ENCODE assay signal across 9 mouse cellular contexts in genomic region chr7:132735145-132735544, GRCm38 (mm10).
DNase-seq lines count a peak whose midpoint lies in the region; ATAC-seq lines count a peak whose summit lies in the region.
"Had no signal": no experiment of that assay in that cellular context is flagged by ENCODE, and none has a peak within 500 bp of the region (broad histone marks: within the 10 kb centered on the region; RNA-seq: fewer than 3 reads in every experiment).

No protein-coding gene starts in this region.

- H3K27me3 ChIP-seq in heart, embryonic 13.5 days (replicated peaks) = no peaks in the 10 kb centered on the region
- H3K27me3 ChIP-seq in midbrain, embryonic 11.5 days (ENCODE audit: control insufficient read depth, insufficient read depth, low read length) = no peaks in the 10 kb centered on the region
- no peaks in the 10 kb centered on the region for H3K27me3 ChIP-seq in midbrain, embryonic 14.5 days (ENCODE audit: control insufficient read depth, insufficient read depth, low read length)

- peak; percentile 44 for DNase-seq in ovary, postnatal 36 days (ENCODE audit: low spot score)
- no peak for DNase-seq in ovary, adult 18-20 months (ENCODE audit: low spot score)
- peak; percentile 59 for DNase-seq in brain, adult 2 months (ENCODE audit: low read depth, low spot score)
- DNase-seq in liver = peak; percentile 82
- peak; percentile 71 for DNase-seq in skeletal muscle tissue, adult 2 months (ENCODE audit: low read depth, low spot score)
- DNase-seq in midbrain, embryonic 11.5 days (ENCODE audit: low spot score, missing footprints) = no peak
- no peak for DNase-seq in midbrain, embryonic 14.5 days

- ATAC-seq in heart, embryonic 13.5 days (ENCODE audit: extremely low read depth, insufficient number of reproducible peaks, low FRiP score, low TSS enrichment) = no peak
- no peak for ATAC-seq in midbrain, embryonic 11.5 days (ENCODE audit: low FRiP score)
- ATAC-seq in midbrain, embryonic 14.5 days (ENCODE audit: low FRiP score, low TSS enrichment) = no peak

- WGBS in heart, embryonic 13.5 days = 39% methylated on average over 5 of the region's 5 CpGs
- WGBS in midbrain, embryonic 11.5 days = 61% methylated on average over 5 of the region's 5 CpGs
- 70% methylated on average over 5 of the region's 5 CpGs for WGBS in midbrain, embryonic 14.5 days

- no peaks in the 10 kb centered on the region for H3K36me3 ChIP-seq in heart, embryonic 13.5 days
- H3K36me3 ChIP-seq in midbrain, embryonic 11.5 days (ENCODE audit: control insufficient read depth, insufficient read depth, low read length) = no peaks in the 10 kb centered on the region
- H3K36me3 ChIP-seq in midbrain, embryonic 14.5 days (ENCODE audit: control insufficient read depth, insufficient read depth, low read length) = no peaks in the 10 kb centered on the region

- no peak overlapping the region for H3K9ac ChIP-seq in heart, embryonic 13.5 days
- H3K9ac ChIP-seq in midbrain, embryonic 11.5 days (ENCODE audit: low read length) = no peak overlapping the region
- no peak overlapping the region for H3K9ac ChIP-seq in midbrain, embryonic 14.5 days (replicated peaks; ENCODE audit: low read length)

- H3K4me3 ChIP-seq in heart, embryonic 13.5 days = no peak overlapping the region
- no peak overlapping the region for H3K4me3 ChIP-seq in midbrain, embryonic 11.5 days (ENCODE audit: low read depth, low read length)
- no peak overlapping the region for H3K4me3 ChIP-seq in midbrain, embryonic 14.5 days (replicated peaks; ENCODE audit: low read depth, low read length)
- H3K4me3 ChIP-seq: erythroblast, embryonic 14.5 days had no signal

- no peaks in the 10 kb centered on the region for H3K9me3 ChIP-seq in heart, embryonic 13.5 days
- H3K9me3 ChIP-seq in midbrain, embryonic 11.5 days (ENCODE audit: control insufficient read depth, low read length) = no peaks in the 10 kb centered on the region
- no peaks in the 10 kb centered on the region for H3K9me3 ChIP-seq in midbrain, embryonic 14.5 days (ENCODE audit: control insufficient read depth, low read length)

- peaks cover 65% of the 10 kb centered on the region for H3K4me1 ChIP-seq in heart, embryonic 13.5 days
- H3K4me1 ChIP-seq in midbrain, embryonic 11.5 days (ENCODE audit: control insufficient read depth, insufficient read depth, low read length) = peaks cover 18% of the 10 kb centered on the region
- peaks cover 14% of the 10 kb centered on the region; the same call in 1 of the 2 replicates for H3K4me1 ChIP-seq in midbrain, embryonic 14.5 days (ENCODE audit: control insufficient read depth, insufficient read depth, low read length)

- H3K4me2 ChIP-seq in heart, embryonic 13.5 days = no peak overlapping the region
- no peak overlapping the region for H3K4me2 ChIP-seq in midbrain, embryonic 11.5 days
- no peak overlapping the region for H3K4me2 ChIP-seq in midbrain, embryonic 14.5 days (ENCODE audit: low read length)

- peak overlapping the region; percentile 79; the same call in 1 of the 2 replicates for H3K27ac ChIP-seq in heart, embryonic 13.5 days (replicated peaks)
- no peak overlapping the region for H3K27ac ChIP-seq in midbrain, embryonic 11.5 days (ENCODE audit: low read depth, low read length)
- no peak overlapping the region for H3K27ac ChIP-seq in midbrain, embryonic 14.5 days (replicated peaks; ENCODE audit: low read depth, low read length)

Comparison
In these comparisons a context has a peak if more than half of its experiments do, and no peak if none do; other contexts are left out.
1. DNase-seq: peak in ovary, postnatal 36 days (single experiment), brain, adult 2 months (single experiment), liver (single experiment) and skeletal muscle tissue, adult 2 months (single experiment); none in ovary, adult 18-20 months (single experiment), midbrain, embryonic 11.5 days (single experiment) and midbrain, embryonic 14.5 days (single experiment).